Mouse (Mus musculus): ENCODE measurements around the gene Prkar1a.

Gene Prkar1a

DNA sequence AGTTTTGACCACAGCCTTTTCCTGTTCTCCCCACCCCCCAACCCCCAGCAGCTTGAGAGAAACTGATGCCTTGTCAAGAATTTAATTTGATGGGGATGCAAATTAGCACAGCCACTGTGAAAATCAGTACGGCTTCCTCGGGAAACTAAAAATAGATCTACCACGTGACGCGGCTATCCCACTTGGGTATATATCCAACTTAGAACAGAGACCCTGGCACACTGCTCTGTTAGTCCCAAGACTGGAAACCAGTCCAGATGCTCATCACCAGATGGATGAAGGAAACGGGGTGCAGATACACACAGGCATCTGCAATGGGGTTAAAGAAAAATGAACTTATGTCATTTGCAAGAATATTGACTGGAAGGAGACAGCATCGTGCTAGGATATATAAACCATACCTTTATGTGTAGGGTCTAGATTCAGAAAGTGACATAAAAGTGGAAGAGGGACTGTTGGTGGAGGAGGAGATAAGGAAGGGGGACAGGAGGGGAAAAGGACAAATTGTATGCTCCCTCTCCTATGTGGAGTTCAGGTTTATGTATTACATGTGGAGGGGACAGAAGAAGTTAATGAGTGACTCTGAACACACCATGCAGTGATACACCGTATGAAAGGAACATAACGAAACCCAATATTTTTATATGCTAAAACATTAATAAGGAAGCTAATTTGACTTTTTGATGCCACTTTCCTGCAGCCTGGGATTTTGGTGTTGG lies 56.3 kb downstream of the Prkar1a start:
- no peak for DNase-seq (ENCODE audit: low spot score in 2 of 2)

DNA sequence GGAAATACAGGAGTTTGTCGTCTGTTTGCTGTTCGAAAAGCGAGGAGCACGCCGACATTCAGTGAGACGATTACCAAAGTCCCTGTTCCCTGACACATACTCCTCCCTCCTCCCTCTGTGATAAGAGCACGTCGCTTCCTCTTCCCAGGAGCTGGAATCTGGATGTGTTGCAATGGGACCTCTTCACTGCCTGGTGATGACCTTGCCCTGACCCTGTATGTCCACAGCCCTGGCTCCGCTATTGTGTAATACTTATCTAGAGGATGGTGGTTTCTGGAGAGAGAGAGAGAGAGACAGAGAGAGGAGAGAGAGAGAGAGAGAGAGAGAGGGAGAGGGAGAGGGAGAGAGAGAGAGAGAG lies 56.8 kb downstream of the Prkar1a start:
- no peak for DNase-seq (ENCODE audit: low spot score in 2 of 2)

DNA sequence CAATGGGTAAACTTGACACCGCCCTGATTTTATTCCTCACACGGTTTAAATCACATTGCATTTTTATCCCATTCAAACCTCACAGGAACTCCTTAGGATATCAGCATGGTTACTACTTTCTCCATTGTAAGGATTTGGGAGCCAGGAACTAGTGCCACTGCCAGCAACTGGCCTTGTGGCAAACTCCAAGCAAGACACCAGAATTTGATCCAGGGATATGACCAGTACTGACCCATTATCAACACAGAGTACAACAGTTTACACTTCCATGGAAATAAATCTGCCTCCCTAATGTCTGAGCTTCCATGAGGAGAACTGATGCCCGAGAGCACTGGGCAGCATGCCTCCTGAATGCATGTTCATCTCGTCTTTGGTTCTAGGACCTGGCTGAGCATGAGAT lies 57.4 kb downstream of the Prkar1a start:
- DNase-seq (ENCODE audit: low spot score in 2 of 2) = no peak

DNA sequence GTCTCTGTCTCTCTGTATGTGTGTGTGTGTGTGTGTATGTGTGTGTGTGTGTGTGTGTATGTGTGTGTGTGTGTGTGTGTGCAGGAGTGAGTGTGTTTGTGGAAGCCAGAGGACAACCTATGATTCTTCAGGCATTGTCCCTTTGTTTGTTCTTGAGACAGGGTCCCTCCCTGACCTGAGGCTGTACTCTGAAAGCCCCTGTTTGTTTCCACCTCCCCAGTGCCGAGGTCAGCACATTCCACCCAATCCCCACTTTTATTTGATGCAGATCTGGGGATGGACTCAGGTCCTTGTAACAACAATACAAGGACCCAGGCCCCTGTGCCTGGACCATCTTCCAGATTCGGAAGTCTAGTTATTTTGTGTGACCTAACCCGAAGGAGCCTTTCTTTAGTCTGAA lies 58.2 kb downstream of the Prkar1a start:
- no peak for DNase-seq (ENCODE audit: low spot score in 2 of 2)

DNA sequence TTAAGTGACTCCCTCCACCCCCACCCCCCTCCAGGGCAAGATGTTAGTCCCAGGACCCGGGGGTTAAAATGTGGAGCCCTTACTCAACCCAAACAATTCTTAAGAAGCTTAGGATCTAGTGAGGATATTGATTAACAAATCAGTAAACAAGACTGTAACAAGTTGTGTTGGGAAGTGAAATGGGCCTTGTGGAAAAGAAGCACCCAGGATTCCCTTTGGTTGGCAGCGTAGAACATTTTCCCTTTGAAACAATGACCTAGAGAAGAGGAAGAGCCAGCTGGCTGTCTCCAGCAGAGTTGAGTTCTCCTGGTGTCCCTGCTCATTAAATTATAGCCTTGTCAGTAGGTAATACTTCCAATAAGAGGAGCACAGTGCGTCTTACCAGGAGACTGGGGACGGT lies 59.6 kb downstream of the Prkar1a start:
- no peak for DNase-seq (ENCODE audit: low spot score in 2 of 2)

DNA sequence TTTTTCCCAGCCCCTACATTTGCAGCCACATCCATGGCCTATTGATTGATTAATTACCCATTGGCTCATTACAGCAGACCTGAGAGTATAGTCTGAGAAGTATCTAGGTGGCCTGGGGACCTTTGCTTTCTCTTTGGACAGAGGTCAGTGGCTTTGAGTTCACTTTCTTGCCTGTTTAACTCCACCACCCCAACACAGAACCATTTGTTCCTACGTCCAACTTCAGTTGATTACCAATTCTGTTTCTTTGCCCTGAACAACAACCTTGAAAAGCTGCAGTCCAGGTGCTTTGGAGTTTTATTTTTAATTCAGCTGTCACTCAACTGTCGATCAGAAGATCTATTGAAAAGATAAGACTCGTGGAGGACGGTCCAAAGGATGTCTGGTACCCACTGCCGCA lies 60.3 kb downstream of the Prkar1a start:
- no peak for DNase-seq (ENCODE audit: low spot score in 2 of 2)

DNA sequence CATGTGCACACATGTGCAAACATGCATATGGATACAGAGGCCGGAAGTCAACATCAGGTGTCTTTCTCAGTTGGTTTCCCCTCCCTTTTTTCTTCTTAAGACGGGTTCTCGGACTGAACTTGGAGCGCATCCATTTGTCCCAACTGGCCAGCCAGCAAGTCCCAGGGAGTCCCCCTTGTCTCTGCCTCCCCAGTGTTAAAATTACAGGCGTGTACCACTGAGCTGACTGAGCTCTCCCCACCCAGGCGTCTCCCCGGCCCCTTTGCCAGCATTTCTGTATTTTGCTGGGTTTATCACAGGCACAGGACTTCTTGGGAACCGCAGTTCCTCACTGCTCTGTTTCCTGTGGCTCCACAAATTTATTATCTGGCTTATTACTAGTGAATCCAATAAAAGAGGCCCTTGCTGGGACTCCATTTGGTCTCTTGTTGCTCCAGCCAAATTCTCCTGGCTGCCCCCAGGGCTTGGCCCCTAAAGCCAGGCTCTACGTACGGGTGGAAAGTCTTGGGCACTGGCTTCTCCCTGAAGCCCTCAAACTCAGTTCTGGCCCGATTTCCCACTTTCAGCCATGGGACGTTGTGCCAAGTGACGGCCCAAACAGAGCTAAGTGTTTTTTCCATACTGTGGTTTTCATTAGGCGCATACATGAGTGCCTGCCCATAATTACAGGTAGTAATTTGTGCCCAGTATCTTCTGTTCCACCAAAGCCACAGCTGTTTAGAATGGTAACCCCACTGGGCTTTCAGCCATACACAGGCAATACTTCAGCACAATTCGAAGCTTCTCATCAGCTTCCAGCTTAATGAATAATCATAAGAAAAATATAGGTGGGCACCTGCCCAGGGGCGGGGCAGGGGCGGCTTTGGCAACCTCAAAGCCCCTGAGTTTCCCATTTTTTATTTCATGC lies 65.4 kb downstream of the Prkar1a start:
- DNase-seq (ENCODE audit: low spot score in 2 of 2) = no peak

DNA sequence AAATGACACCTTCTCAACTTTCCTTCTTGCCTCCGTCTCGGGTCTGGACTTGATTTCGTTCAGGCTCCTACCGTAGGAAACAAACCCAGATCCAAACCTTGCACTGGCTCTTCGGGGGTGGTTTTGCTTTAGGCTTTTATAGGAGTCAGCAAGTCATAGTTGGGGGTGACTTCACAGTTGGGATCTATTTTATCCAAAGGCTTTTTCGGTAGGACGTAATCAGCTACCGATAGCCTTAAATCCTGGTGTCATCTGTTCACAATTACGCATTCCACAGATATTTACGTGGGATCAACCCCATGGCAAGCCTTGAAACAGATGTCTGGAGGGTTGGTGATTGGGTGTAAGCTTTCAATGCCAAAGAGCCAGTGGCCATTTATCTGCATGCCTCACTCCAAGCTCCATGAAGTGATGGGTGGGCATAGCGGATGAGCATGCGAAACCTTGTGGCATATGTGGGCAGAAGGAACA lies 66.1 kb downstream of the Prkar1a start:
- DNase-seq (ENCODE audit: low spot score in 2 of 2) = no peak

DNA sequence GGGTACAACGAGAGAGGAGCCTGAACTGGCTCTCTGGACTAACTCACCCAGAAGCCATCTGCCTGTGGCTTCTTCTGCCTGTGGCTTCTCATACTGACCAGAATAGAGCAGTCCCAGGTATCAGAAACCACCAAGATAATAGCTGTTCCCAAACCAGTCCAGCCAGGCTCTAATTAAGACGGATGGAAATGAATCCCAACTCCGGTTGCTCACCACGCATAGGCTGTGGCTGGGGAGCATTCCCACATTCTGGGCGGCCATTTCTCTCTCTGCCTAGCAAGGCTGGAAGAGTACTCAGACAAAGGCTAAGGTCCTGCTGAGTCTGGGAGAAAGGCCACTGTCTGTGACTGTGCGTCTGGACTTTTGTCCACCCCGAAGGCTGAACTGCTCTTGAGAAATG lies 67.8 kb downstream of the Prkar1a start:
- no peak for DNase-seq (ENCODE audit: low spot score in 2 of 2)

DNA sequence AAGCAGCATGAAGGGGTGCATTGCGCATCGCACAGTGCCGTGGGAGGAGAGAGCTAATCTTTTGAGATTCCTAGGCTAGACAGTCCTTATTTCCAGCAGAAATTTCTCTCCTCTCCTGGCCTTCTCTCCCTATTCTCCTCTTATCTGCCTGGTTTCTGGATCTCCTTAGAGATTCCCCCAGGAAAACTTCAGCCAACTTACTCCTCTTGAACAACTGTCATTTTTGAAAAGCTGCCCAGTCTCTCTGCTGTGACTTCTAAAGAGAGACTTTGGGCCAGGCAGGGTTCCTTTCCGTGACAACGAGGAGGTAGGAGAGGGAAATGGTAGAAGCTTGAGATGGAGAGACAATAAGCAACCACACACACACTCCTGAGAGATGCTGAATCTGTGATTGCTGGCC lies 68.2 kb downstream of the Prkar1a start:
- no peak for DNase-seq (ENCODE audit: low spot score in 2 of 2)

DNA sequence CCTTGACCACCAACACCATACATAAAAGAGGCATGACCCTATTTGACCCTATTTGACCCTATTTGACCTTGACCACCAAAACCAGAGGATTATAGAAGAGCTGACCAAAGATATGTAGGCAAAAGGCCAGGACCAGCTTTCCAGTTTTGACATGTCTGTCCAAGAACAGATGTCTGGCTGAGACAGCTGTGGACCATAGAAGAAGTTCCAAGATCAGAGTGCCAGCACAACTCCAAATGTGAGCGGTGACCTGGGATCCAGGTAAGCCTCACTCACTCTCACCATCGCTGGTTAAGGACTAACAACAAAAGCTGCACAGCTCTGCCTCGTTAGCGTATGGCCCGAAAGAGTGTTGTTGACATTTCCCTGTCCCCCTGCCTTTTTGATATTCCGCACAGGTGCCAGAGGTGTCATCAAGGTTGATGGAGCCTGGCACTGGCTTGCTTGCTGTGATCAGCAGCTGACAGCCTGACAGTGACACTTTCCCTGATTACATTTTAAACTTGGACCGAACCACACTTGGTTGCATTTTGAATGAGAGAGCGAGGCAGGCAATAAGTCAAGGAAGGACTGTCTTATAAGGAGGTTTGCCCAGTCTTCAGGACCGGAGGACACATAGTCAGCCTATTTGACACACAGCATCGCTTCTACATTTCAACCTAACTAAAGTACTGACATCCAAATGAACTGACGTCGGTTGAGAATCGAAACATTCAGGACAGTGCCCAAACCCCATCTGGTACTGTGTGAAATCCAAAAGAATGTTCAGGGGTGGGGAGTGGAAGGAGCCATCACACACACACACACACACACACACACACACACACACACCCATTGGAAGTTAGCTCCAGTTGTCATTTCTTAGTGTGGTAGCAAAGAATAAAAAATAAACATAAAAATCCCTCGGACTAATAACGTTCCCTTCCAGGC lies 69.0 kb downstream of the Prkar1a start:
- no peak for DNase-seq (ENCODE audit: low spot score in 2 of 2)

All from natural killer cell, adult 2 months (primary cell).